Mouse (Mus musculus): ENCODE results near the gene Chtop.

Gene Chtop

DNA sequence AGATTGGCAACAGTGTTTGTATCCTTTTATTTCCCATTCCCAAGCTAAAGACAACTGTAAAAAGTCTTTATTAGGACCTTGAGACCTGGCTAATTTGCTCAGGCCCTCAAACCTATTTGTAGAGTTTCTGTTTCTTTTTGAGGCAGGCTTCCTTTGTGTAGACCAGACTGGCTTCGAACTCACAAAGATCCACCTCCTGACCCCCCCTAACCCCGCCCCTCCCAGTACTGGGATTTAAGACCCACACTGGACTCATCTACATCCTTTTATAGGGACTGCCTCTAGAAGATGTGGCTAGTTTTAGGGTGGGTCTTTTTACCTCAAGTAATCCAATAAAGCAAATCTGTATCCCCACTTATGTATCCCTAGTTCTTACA lies 437 bp upstream of the Chtop start:
- DNase-seq, result no peak

DNA sequence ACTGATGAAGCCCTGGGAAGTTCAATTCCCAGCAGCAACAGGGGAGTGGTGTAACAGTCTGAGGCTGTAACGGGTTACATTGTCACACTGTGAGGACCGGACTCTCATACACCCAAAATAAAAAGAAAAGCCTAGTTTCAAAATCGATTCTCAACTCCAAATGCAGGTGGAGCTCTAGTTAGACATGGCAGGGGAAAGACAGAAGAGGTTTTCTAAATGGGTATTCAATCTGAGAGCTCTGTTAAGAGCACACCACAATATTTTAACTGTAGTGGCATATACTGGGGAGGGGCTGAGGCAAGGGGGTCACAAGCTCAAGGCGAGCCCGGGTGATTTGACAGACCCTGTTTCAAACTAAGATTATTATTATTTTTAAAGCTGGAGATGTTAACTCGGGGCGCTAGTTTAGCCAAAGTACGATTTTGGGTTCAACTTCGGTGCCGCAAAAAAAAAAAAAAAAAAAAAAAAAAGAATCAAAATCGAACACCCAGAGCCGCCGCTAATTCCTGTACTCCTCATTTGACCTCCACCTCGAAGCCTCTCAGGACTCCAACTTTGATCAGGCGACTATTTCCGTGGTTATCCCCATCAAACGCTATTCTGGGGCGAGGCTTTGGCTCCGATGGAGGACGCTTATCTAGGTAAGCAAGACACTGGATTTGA lies 880 bp downstream of the Chtop start:
- DNase-seq, result no peak

DNA sequence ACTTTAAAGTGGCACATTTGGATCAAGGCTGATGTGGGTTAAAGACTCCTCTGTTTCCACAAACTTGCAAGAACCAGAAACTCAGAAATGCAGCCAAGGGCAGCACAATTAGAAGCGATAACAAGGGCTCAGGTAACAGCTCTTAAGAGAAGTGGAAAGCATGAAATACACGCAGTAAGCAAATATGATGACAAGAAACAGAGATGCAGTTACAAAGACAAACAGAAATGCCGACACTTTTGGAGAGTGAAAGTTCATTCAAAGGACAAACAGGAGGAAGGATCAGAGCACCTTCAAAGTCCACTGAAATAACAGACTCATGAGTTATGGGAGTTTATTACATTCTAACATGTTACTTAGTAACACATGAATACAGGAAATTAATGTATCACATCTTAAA lies 2.9 kb downstream of the Chtop start:
- no peak for DNase-seq

DNA sequence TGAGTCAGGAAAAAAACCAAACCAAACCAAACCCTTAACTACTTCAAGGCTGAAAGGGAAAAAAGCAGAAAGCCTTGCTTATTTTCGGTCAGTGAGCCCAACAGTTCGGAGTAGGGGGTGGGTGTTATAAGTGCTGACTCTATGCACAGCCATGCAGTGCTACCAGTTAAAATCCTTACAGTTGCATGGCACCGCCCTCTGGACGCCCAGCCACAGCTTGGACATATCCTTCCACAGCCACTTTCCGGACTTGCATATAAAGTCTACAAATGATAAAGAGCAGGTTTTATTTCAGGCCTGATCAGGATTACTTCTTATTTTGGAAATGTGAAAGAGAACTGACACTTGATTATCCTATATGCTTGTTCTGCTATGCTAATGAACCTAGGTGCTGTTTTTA lies 4.1 kb downstream of the Chtop start:
- no peak for DNase-seq

DNA sequence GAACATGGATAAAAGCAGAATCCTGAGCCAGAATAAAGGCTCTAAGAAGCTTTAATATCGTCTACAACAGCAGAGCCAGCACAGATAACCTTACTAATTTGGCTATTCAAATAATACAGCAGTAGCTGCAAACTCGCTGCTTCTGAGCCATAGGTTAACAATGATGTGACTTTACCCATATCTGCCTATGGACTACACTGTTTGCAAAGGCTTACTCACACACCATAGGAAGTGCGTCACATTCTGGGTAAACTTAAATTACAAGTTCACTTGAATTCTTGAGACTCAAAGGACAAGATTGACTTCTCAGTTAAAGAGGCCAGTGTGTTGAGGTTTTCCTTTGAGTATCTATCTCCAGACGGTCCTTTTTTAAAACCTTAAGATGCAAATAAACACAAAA lies 5.9 kb downstream of the Chtop start:
- no peak for DNase-seq

DNA sequence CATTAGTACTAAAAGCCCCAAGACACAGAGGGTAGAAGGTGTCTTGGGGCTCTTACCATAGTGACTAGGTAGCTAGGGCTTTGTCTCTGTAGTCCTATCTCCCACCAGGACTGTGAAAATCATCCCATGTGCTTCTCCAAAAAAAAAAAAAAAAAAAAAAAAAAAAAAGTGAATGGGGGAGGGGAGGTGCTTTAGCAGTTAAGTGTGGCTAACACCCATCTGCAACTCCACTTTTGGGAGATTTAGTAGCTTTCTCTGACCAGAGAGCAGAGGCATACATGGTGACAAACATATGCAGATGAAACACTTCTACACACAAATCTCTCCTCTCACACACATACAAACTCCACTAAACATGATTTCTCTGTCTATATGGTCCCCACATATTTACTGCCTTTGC lies 11.7 kb downstream of the Chtop start:
- no peak for DNase-seq

DNA sequence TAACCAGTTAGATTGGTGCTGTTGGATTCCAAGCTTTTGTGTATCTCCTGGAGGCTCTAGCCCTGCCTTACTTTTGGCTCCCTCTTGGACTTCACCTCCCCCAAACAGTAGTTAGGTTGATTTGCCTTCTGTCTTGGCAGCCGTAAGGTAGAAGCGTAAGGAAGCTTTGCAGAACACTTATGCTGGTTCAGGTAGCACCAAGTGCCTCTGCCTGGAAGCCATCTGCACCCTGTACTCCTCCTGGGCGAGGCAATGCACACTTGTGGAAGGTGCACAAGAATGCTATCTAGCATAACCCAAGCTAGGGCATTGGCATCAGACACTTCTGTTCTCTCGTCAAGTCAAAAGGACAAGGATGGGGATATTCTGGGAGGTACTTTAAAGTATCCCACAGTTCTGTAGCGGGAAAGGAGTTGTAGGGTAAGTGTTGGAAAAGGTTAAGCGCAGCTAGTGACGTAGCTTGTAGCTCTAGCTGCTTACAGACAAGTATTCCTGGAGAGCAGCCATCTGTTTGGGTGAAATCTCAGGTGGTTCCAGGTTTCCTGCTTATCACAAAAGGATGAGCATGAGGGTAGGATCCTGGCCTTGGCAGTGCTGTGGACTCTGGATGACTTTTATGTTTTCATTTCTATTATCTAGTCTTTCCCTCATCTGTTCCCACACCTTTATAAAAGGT lies 13.3 kb downstream of the Chtop start:
- DNase-seq, result no peak

DNA sequence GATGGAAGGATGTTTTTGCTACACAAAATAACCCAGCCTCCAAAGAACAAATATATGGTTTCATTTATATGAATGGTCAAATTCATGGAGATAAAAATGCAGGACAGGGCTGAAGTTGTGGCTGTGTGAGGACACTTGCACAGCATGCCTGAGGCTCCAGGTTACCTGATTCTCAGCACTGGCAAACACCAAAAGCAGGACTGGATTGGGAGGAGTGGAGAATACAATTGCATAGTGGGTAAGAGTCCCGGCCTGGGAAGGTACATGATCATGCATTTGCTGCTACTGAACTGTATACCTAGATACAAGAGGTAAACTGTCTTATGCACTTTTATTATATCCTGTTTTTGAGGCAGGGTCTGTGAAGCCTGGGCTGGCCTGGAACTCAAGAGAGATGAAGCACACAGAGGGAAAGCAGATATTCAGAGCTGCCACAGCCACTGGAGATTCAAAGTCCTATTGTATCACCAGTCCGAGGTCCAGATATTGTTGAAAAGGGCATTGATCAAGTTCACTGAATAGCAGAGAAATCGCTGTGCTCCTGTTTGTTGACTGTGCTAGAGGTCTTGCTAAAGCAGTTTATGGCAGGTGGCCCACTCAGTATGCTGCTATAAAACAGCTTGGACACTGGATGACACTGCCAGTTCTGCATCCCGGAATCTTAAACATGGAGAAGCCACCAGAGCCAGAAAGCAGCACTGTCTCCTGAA lies 15.3 kb downstream of the Chtop start:
- no peak for DNase-seq

DNA sequence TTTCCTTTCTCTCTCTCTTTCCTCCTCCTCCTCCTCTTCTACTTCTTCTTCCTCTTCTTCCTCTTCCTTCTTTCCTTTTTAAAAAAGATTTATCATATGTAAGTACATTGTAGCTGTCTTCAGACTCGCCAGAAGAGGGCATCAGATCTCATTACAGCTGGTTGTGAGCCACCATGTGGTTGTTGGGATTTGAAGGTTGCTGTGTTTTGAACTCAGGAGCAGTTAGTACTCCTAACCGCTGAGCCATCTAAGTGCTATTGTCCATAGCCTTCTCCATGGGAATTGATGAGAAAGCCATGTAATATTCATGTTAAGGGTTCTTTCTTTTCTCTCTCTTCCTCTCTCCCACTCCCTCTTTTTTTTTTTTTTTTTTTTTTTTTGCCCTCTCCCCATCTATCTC lies 17.9 kb downstream of the Chtop start:
- peak; percentile 61 for DNase-seq

DNA sequence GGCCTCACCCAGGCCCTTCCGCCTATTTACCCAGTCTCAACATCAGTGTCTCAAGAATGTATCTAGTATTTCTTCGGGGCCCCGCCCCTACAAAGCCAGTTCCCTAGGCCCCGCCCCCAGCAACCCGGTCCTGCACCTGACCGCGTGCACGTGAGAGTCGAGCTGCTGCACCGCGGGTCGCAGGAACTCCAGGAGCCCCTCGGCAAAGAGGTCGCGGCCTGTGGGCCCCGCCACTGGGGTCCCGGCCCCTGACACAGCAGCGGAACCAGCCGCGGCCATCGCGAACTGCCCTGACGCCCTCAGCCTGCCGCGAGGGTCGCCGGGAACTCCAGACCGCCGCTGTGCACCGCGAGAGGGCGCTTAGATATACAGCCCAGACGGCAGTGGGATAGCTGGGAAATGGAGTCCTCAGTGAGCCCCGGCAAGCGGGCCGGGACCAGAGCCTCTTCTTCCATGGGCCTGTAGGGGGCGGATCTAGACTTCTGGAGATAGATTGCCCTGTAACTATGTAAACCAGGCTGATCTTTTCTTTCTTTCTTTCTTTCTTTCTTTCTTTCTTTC lies 18.5 kb downstream of the Chtop start, which contains the start of gene Snapin:
Snapin (minus strand) TSS at position 338 of the 561 bp plus-strand sequence.
- peak; percentile 94 for DNase-seq

DNA sequence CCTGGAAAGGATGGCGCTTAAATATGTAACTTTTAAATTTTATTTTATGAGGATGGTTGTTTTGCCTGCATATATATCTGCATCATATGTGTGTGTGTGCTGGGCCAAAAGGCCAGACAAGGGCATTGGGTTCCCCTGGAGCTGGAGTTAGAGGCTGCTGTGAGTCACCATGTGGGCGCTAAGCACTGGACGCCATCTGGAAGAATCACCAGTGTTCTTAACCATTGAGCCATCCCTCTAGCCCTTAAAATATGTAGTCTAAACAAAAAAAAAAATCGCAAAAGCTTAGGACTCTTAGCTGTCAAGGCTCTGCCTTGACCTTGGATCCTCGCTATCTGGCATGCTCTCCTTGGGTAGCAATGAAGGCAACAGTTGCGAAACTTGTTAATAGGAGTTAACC lies 20.7 kb downstream of the Chtop start:
- no peak for DNase-seq

DNA sequence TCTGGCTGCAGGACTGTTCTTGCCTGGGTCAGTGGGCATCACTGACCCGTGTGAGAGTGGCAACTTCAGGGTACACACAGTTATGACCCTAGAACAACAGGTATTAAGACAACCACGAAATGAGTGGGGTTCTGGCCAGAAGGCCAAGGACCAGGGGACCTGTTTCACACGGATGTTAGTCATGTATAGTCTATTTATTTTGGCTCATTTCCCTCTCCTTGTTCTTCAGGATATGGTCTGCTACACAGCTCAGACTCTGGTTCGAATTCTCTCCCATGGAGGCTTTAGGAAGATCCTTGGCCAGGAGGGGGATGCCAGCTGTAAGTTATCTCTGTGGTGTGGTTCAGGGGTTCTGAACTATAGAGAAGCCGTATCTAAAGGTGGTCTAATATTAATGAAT lies 22.3 kb downstream of the Chtop start:
- no peak for DNase-seq

DNA sequence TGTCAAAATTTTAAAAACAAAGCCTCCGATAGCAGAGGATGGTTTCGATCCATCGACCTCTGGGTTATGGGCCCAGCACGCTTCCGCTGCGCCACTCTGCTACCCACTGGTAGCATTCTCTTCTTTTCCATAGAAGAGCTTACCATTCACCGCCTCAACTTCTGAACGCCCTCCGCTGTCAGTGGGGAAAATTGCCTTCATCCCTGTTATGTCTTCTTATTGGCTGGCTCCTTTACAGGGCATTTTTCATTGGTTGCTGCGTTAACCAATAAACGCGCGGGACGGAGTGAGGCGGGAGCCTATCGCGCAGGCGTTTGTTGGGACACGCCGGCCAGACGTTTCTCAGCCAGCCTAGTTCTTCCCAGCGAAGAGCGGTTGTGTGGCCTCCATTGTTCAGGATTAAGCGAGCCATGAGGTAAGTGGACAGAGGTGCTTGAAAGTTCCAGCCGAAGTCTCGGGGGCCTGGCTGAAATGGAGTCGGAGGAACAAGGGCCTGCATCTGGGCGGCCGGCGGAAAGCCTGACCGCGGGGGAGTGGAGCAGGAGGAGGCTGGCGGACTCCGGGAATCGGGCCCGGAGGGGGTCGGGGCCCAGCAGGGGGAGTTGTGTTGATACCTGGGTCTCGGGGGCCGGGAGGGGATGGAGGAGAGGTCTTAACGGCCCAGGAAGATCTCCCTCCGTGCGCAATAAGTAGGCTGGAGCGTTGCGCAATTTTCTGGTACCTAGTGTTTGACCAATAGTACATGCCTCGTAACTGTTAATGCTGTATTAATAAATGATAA lies 33.3 kb downstream of the Chtop start, which contains the start of gene Ilf2:
Ilf2 (plus strand) TSS at position 296 of the 781 bp plus-strand sequence.
- DNase-seq, result peak; percentile 98

DNA sequence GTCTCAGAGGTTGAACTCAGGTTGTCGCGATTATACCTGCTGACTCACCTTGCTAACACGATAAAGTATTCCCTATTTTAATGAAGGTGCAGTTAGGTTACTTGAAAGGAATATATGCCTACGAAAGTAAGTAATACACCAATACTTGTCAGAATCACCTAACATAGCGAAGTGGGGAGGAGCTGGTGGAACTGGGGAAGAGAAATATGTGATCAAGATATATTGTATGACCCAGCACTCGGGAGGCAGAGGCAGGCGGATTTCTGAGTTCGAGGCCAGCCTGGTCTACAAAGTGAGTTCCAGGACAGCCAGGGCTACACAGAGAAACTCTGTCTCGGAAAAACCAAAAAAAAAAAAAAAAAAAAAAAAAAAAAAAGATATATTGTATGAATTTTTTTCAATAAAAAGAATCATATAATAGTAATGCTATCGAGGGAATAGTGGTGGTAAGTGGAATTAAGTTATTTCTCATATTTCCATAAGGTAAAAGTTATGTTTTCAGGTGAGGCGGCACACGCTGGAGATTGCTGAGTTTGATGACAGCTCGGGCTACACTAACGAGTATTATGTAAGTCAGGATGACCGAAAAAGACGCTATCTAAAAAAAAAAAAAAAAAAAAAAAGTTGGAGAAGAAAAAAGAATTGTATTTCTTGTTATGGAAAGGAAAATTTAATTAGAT lies 34.0 kb downstream of the Chtop start:
- DNase-seq, result peak; percentile 59

DNA sequence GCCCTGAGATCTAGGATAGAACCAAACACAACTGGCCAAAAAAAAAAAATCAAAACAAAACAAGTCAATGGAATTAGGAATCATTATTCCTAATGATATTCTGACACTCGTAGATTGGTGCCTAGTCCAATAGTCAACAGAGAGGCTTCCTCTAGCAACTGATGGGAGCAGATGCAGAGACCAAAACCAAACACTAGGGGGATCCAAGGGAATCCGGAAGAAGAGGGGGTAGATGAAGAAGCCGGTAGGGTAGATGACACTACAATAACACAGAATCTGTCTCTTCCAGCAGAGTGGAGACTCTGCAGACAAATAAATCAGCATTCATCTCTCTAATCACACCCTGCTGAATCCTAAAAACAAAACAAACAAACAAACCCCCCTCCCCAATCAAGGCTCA lies 37.1 kb downstream of the Chtop start:
- no peak for DNase-seq

DNA sequence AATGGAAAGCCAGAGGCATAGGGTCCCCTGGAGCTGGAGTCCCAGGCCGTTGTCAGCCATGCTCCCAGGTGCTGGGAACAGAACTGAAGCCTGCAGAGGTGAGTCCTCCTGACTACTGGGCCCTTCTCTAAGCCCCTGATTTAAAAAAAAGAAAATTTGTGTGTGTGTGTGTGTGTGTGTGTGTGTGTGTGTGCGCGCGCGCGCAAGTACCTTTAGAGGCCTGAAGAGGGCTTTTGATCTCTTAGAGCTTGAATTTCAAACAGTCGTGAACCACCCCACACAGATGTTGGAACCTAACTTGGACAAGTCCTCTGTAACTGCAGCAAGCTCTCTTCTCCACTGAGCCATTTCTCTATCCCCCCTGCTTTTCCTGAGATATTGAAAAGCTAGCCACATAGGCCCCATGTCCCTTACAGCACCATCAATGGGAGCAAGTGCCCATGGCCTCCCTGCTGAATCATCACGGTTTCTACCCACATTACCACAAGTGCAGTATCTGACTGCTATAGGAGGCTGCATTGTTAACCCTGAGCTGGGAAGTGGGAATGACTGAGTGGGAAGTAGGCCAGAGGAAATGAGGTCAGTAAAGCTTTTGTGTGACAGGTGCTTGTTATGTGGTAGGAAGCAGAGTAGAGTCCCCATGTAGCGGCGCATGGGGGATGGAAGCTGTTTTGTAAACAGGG lies 41.5 kb downstream of the Chtop start:
- DNase-seq, result no peak

DNA sequence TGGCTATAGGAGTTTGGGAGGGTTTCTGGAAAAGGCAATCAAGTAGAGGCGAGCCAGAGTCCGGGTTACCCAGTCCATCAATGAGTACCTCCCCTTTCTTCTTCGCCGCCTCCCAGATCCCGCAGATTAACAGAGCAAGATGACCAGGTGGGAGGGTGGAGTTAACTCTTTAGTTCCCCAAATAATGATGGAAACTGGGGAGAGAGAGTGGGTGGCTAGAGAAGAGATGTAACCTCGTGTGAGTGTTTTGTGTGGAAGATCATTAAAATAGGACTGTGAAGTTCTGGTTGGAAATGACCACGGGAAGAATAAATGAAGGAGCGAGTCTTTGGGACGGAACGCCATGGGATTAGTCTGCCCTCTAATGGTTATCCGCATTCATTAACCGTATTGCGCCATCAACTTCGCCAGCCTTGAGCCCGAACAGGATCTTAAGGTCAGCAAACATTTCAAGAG lies 43.0 kb downstream of the Chtop start:
- peak; percentile 63 for DNase-seq

DNA sequence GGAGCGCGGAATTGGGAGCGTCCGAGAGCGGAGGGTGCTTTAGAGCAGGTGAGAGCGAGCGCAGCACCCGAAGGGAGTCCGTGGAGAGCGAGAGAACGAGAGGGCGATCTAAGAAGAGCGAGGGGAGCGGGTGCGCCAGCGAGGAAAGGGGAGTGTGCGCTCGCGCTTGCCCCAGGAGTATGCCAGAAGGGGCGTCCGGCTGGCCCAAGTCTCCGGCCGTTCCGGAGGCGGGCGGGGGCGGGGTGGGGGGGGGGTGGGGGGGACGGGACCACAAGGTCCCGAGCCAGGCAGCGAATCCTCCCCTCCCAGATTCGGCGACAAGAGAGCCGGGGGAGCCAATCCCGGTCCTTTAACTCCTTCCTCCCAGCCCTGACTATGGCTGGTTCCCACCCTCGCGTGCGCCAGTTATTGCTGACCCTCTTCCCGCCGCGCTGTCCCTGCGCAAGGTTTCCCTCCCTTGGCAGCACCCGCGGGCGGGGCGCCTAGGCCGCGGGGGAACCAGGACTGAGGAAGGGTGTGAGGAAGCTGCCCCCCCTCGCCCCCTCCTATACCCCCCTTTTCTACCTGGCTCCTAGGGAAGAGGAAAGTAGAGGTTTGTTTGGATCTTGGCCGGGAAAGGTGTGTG lies 43.5 kb downstream of the Chtop start, which contains the start of gene Npr1:
Npr1 (minus strand) TSS at position 181 of the 625 bp plus-strand sequence.
- no peak for DNase-seq

DNA sequence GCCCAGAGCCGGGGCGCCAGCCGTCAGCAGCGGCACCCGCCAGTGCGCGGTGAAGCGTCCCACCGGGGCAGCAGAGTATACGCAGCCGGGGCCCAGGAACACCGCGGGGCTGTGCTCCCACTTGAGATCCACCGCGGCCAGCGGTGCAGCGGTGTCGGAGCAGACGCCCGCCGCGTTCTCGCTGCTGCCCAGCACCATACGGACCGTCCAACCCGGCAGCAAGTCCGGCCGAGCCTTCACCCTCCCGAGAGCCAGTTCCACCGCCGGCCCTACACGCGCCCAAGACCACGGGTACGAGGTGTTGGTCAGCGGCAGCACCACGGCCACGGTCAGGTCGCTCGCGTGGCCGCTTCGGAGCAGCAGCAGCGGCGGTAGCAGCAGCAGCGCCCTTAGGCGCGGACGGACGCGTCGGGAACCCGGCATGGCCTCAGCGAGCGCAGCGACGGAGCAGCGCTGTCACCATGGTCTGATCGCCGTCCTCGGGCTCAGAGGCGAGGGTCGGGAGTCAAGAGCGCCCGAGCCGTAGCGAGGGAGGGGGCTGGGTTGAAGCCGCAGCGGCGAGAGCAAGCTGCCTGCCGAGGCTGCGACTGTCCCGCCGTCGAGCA lies 44.1 kb downstream of the Chtop start:
- DNase-seq, result no peak

DNA sequence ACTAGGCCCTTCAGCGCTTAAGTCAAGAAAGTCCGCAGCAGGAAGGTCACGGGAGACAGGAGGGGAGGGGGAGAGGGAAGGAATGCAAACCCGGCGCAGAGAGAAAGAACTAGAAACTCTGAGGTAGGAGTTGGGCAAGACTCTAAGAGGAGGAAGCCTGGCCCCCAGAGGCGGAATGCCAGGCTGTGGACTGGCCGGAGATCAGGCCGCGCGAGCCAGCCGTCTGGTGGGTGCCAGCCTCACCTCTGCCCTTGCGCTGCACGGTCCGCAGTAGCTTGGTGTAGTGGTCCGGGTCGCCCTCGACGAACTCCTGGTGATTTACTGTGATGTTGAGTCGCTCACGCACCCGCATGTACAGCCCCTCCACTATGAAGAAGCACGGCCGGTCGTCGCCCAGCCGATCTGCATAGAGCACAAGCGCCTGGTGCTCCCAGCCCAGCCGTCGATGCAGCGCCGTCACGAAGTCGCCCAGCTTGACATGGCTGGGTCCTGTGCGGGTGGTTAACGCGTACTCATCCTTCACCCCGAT lies 44.7 kb downstream of the Chtop start:
- no peak for DNase-seq
